Mouse (Mus musculus): ENCODE data around the gene Polr2a. TPM values are rescaled to one million over a fixed set of nuclear protein-coding genes. Genes with fewer than 3 reads are reported as not detected.

Polr2a gene
- polyA plus RNA-seq, 2 experiments, result 14.3 to 19.5 TPM

GRCm38 (mm10) chr11:69803786-69804651, 45.6 kb upstream of the Polr2a start:
- H3K9me3 ChIP-seq (ENCODE audit: control insufficient read depth, low read length), result no peaks in the 10 kb centered on the region
- no peak overlapping the region for H3K9ac ChIP-seq (replicated peaks)
- peak overlapping the region; percentile 6 to 50; a peak in 3 of 4 replicates for H3K4me3 ChIP-seq (ENCODE audit: insufficient read depth in 1 of 2, low read depth in 2 of 2, low read length in 2 of 2)
- DNase-seq (ENCODE audit: low read depth in 3 of 3, low spot score in 3 of 3) (peak; percentile 22 to 32 (median 26)), ATAC-seq (ENCODE audit: insufficient read depth) (peak; percentile 75)
- 1% methylated on average over 60 of the region's 60 CpGs for WGBS (ENCODE audit: insufficient replicate concordance)
- peaks cover 0 to 2% of the 10 kb centered on the region in 2 experiments; a peak in 2 of 4 replicates for H3K4me1 ChIP-seq (replicated peaks; ENCODE audit: control insufficient read depth in 2 of 2, insufficient read depth in 2 of 2, low read length in 1 of 2)
- H3K4me2 ChIP-seq (ENCODE audit: low read depth), result peak overlapping the region; percentile 65
- H3K27me3 ChIP-seq (ENCODE audit: control insufficient read depth, insufficient read depth, low read length), result peaks cover 77% of the 10 kb centered on the region
- TF ChIP-seq CTCF (IDR thresholded peaks at IDR 0.05; ENCODE audit: low read depth) (peak; percentile 59), EP300 (IDR thresholded peaks at IDR 0.05; ENCODE audit: low read depth) (no peak)
- H3K27ac ChIP-seq, result no peak overlapping the region
- no peaks in the 10 kb centered on the region for H3K36me3 ChIP-seq (replicated peaks; ENCODE audit: control insufficient read depth, insufficient read depth, low read depth)

GRCm38 (mm10) chr11:69803328-69803727, 44.9 kb upstream of the Polr2a start:
- TF ChIP-seq EP300 (IDR thresholded peaks at IDR 0.05; ENCODE audit: low read depth), result no peak
- TF ChIP-seq CTCF (IDR thresholded peaks at IDR 0.05; ENCODE audit: low read depth), result no peak
- Histone ChIP-seq H3K9me3 (ENCODE audit: control insufficient read depth, low read length) (no peaks in the 10 kb centered on the region), H3K36me3 (replicated peaks; ENCODE audit: control insufficient read depth, insufficient read depth, low read depth) (no peaks in the 10 kb centered on the region), H3K4me2 (ENCODE audit: low read depth) (peak overlapping the region; percentile 65), H3K27ac (no peak overlapping the region), H3K27me3 (ENCODE audit: control insufficient read depth, insufficient read depth, low read length) (peaks cover 81% of the 10 kb centered on the region), H3K4me3 (ENCODE audit: insufficient read depth in 1 of 2, low read depth in 2 of 2, low read length in 2 of 2) (peak overlapping the region; percentile 4 to 50; a peak in 2 of 4 replicates), H3K4me1 (replicated peaks; ENCODE audit: control insufficient read depth in 2 of 2, insufficient read depth in 2 of 2, low read length in 1 of 2) (peaks cover 0 to 2% of the 10 kb centered on the region in 2 experiments; a peak in 2 of 4 replicates), H3K9ac (replicated peaks) (no peak overlapping the region)
- 4% methylated on average over 12 of the region's 12 CpGs for WGBS (ENCODE audit: insufficient replicate concordance)
- no peak for DNase-seq (ENCODE audit: low read depth in 3 of 3, low spot score in 3 of 3)
- ATAC-seq (ENCODE audit: insufficient read depth), result peak; percentile 41

DNA sequence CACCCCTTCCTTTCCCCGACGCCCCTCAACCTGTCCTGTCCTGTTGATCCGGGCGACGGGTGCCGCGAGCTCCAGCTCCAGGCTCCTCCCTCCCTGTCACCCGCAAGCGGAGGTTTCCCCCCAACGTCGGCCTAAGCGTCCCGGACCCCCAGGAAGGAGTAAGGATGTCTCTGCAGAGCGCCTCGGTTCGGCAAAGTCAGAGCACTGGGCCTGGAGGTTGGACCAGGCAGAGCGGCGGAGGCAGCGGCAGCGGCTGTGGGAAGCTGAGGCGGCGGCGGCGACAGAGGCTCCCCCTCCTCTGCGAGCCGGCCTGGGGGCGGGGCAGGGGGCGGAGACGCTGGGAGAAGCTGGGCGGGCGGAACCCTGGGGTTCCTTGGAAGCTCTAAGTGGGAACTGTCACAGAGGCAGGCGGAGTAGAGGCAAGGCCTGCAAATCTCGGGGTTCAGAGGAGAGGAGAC, 44.2 kb upstream of the Polr2a start:
- Histone ChIP-seq H3K27me3 (ENCODE audit: control insufficient read depth, insufficient read depth, low read length) (peaks cover 88% of the 10 kb centered on the region), H3K36me3 (replicated peaks; ENCODE audit: control insufficient read depth, insufficient read depth, low read depth) (no peaks in the 10 kb centered on the region), H3K4me2 (ENCODE audit: low read depth) (peak overlapping the region; percentile 65), H3K27ac (no peak overlapping the region), H3K9ac (replicated peaks) (no peak overlapping the region), H3K9me3 (ENCODE audit: control insufficient read depth, low read length) (no peaks in the 10 kb centered on the region), H3K4me1 (replicated peaks; ENCODE audit: control insufficient read depth in 2 of 2, insufficient read depth in 2 of 2, low read length in 1 of 2) (peaks cover 0 to 2% of the 10 kb centered on the region in 2 experiments; a peak in 2 of 4 replicates), H3K4me3 (ENCODE audit: insufficient read depth in 1 of 2, low read depth in 2 of 2, low read length in 2 of 2) (peak overlapping the region; percentile 28 to 50)
- ATAC-seq (ENCODE audit: insufficient read depth) (no peak), DNase-seq (ENCODE audit: low read depth in 3 of 3, low spot score in 3 of 3) (no peak)
- TF ChIP-seq CTCF (IDR thresholded peaks at IDR 0.05; ENCODE audit: low read depth) (no peak), EP300 (IDR thresholded peaks at IDR 0.05; ENCODE audit: low read depth) (no peak)
- WGBS (ENCODE audit: insufficient replicate concordance), result under 1% methylated on average over 33 of the region's 33 CpGs

DNA sequence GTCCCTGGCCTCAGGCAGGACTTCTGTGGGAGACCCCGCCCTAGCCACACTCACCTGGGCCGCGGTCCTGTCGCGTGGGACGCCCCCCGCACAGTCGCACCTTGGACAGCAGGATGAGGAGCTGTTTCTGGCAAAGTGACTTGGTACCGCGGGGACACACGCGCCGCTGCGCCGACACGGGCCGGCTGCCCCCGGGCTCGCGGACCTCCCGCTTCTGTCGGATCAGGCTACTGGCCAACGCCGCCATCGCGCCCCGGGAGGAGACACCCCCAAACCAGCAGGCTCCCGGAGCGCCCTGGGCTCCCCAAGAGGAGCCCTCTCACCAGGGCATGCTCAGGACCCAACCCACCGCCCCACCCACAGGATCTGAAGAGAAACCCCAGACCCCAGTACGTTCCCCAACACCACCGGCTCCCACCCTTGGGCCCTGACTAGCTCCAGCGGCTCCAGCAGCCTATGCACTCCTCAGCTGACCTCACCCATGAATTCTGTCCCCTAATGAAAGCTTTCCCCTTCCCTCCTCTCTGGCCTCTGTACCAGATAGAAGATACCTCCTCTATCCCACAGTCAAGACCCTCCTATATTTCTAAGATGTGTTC, 43.0 kb upstream of the Polr2a start, which contains the start of gene Fgf11:
Gene Fgf11 (minus strand): TSS at position 479 of the 599 bp plus-strand sequence.
- H3K4me3 ChIP-seq (ENCODE audit: insufficient read depth in 1 of 2, low read depth in 2 of 2, low read length in 2 of 2), result peak within 1 kb of the TSS; percentile 28 to 50
- H3K4me2 ChIP-seq (ENCODE audit: low read depth), result peak within 1 kb of the TSS; percentile 65
- WGBS (ENCODE audit: insufficient replicate concordance), result 3% methylated on average over 31 of the region's 33 CpGs
- no peaks in the 10 kb centered on the region for H3K9me3 ChIP-seq (ENCODE audit: control insufficient read depth, low read length)
- DNase-seq (ENCODE audit: low read depth in 3 of 3, low spot score in 3 of 3), result no peak
- H3K4me1 ChIP-seq (replicated peaks; ENCODE audit: control insufficient read depth in 2 of 2, insufficient read depth in 2 of 2, low read length in 1 of 2), result peaks cover 0 to 2% of the 10 kb centered on the region in 2 experiments; a peak in 2 of 4 replicates
- H3K36me3 ChIP-seq (replicated peaks; ENCODE audit: control insufficient read depth, insufficient read depth, low read depth), result no peaks in the 10 kb centered on the region
- H3K27ac ChIP-seq, result no peak within 1 kb of the TSS
- ATAC-seq (ENCODE audit: insufficient read depth), result no peak
- no peak within 1 kb of the TSS for H3K9ac ChIP-seq (replicated peaks)
- no peak for TF ChIP-seq EP300 (IDR thresholded peaks at IDR 0.05; ENCODE audit: low read depth)
- TF ChIP-seq CTCF (IDR thresholded peaks at IDR 0.05; ENCODE audit: low read depth), result no peak
- peaks cover 95% of the 10 kb centered on the region for H3K27me3 ChIP-seq (ENCODE audit: control insufficient read depth, insufficient read depth, low read length)
